Mouse (Mus musculus) C2C12 (cell line): ENCODE measurements around the gene Ikbke.

Experiments
- CEBPB ChIP-seq: IDR thresholded peaks from one replicate; pipeline ENCODE4 v1.6.1; 2011; ENCODE audit warnings: low read depth, mild to moderate bottlenecking, control low read depth, moderate library complexity
- CTCF ChIP-seq: IDR thresholded peaks from one replicate; pipeline ENCODE4 v1.5.1; 2011; ENCODE audit not compliant: control insufficient read depth, insufficient read depth, insufficient read length
- MAX ChIP-seq: IDR thresholded peaks from one replicate; pipeline ENCODE4 v1.6.1; 2011; ENCODE audit warnings: mild to moderate bottlenecking, control low read depth
- MYOG ChIP-seq: IDR thresholded peaks from one replicate; pipeline ENCODE4 v1.6.1; 2011; ENCODE audit not compliant: control insufficient read depth, insufficient read length; ENCODE audit errors: extremely low read depth
- USF1 ChIP-seq: IDR thresholded peaks from one replicate; pipeline ENCODE4 v1.6.1; 2011; ENCODE audit warnings: low read depth, mild to moderate bottlenecking, control low read depth, moderate library complexity

- TF ChIP-seq CTCF, result peak; percentile 65
- no peak for TF ChIP-seq CEBPB
- no peak for TF ChIP-seq MAX
- no peak for TF ChIP-seq USF1
- TF ChIP-seq MYOG, result no peak
These were observed 9.4 kb downstream of the Ikbke start for GRCm38 (mm10) chr1:131269797-131270578.
